10 mouse cellular contexts compared by ENCODE assay signal in the genomic region with DNA sequence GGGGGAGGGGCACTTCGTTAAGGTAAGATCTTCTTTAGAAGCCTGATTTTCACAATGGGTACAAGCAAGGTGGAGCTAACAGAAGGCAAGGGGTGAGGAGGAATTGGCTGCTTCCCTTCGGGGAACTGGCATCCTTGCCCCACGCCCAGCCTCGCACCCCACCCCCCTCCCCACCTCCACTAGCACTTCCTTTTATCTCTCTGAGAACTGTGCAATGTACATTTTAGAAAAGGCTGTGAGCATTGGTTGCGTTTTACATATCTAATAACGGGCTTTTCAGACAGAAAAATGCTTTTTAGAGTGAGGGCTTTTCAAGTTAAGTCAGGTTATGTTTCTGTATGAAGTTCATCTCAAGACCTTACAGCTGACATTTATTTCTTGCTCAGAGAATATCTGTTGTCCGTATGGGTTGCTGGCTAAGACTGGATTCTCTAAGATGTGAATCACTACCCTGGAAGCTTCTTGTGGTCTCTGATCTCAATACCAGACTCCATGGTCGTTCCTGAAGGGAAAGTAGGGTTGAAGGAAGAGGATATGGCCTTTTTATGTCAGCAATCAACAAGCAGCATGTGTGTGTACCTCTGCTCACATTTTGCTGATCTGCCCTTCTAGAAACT.
DNase-seq lines count a peak whose midpoint lies in the region; ATAC-seq lines count a peak whose summit lies in the region.
"Had no signal": no experiment of that assay in that cellular context is flagged by ENCODE, and none has a peak within 500 bp of the region (broad histone marks: within the 10 kb centered on the region; RNA-seq: fewer than 3 reads in every experiment).

No protein-coding gene starts in this region.

- H3K27ac ChIP-seq in forebrain, embryonic 16.5 days (ENCODE audit: low read length) = no peak overlapping the region
- no peak overlapping the region for H3K27ac ChIP-seq in forebrain, embryonic 15.5 days (replicated peaks)
- no peak overlapping the region for H3K27ac ChIP-seq in midbrain, embryonic 15.5 days

- H3K9ac ChIP-seq in forebrain, embryonic 16.5 days (replicated peaks; ENCODE audit: low read depth, low read length) = no peak overlapping the region
- H3K9ac ChIP-seq in forebrain, embryonic 15.5 days (replicated peaks) = no peak overlapping the region
- H3K9ac ChIP-seq in midbrain, embryonic 15.5 days = no peak overlapping the region

- H3K9me3 ChIP-seq in forebrain, embryonic 16.5 days (ENCODE audit: control insufficient read depth, low read length) = no peaks in the 10 kb centered on the region
- H3K9me3 ChIP-seq in forebrain, embryonic 15.5 days = no peaks in the 10 kb centered on the region
- no peaks in the 10 kb centered on the region for H3K9me3 ChIP-seq in midbrain, embryonic 15.5 days

- ATAC-seq in forebrain, embryonic 16.5 days = peak; percentile 22; the same call in 1 of the 2 replicates
- no peak; the same call in 1 of the 2 replicates for ATAC-seq in forebrain, embryonic 15.5 days (replicated peaks)
- peak; percentile 75 for ATAC-seq in CD4-positive, CD25-positive, alpha-beta regulatory T cell, adult 4 months
- ATAC-seq in midbrain, embryonic 15.5 days (replicated peaks) = peak; percentile 30; the same call in 1 of the 2 replicates

- H3K4me3 ChIP-seq in forebrain, embryonic 16.5 days (replicated peaks; ENCODE audit: low read length) = no peak overlapping the region
- no peak overlapping the region for H3K4me3 ChIP-seq in forebrain, embryonic 15.5 days
- no peak overlapping the region for H3K4me3 ChIP-seq in midbrain, embryonic 15.5 days
- H3K4me3 ChIP-seq: megakaryocyte, embryonic 14.5 days had no signal

- H3K4me2 ChIP-seq in forebrain, embryonic 16.5 days (ENCODE audit: low read length) = no peak overlapping the region
- H3K4me2 ChIP-seq in forebrain, embryonic 15.5 days (replicated peaks) = no peak overlapping the region
- H3K4me2 ChIP-seq in midbrain, embryonic 15.5 days = 0 out of 2 replicates have a peak overlapping the region, but pooled peaks have one; percentile 11

- WGBS in forebrain, embryonic 16.5 days = 35% methylated on average over 8 of the region's 8 CpGs
- WGBS in forebrain, embryonic 15.5 days = 34% methylated on average over 8 of the region's 8 CpGs
- 42% methylated on average over 8 of the region's 8 CpGs for WGBS in midbrain, embryonic 15.5 days

- DNase-seq in fibroblast of lung, adult 2 months (ENCODE audit: low read depth) = peak; percentile 30
- DNase-seq in thymus, postnatal 4 days = no peak
- no peak for DNase-seq in frontal cortex, postnatal 10 days (ENCODE audit: low spot score in 2 of 2)
- no peak for DNase-seq in adrenal gland, postnatal 4 days (ENCODE audit: low spot score in 2 of 2)
- DNase-seq: thymus, postnatal 14 days had no signal

- H3K27me3 ChIP-seq in forebrain, embryonic 16.5 days (replicated peaks; ENCODE audit: control insufficient read depth, insufficient read depth, low read length) = no peaks in the 10 kb centered on the region
- H3K27me3 ChIP-seq in forebrain, embryonic 15.5 days = no peaks in the 10 kb centered on the region
- H3K27me3 ChIP-seq in midbrain, embryonic 15.5 days (replicated peaks) = no peaks in the 10 kb centered on the region
- H3K27me3 ChIP-seq: megakaryocyte, embryonic 14.5 days had no signal

- H3K4me1 ChIP-seq in forebrain, embryonic 16.5 days (replicated peaks; ENCODE audit: control insufficient read depth, insufficient read depth, low read length) = peaks cover 9% of the 10 kb centered on the region
- peaks cover 12% of the 10 kb centered on the region for H3K4me1 ChIP-seq in forebrain, embryonic 15.5 days
- peaks cover 14% of the 10 kb centered on the region for H3K4me1 ChIP-seq in midbrain, embryonic 15.5 days
- H3K4me1 ChIP-seq: megakaryocyte, embryonic 14.5 days had no signal

- no peaks in the 10 kb centered on the region for H3K36me3 ChIP-seq in forebrain, embryonic 16.5 days (ENCODE audit: control insufficient read depth, insufficient read depth)
- no peaks in the 10 kb centered on the region for H3K36me3 ChIP-seq in forebrain, embryonic 15.5 days
- H3K36me3 ChIP-seq in midbrain, embryonic 15.5 days (replicated peaks) = no peaks in the 10 kb centered on the region
